Mouse (Mus musculus) brain, embryonic 14.5 days (tissue): ENCODE measurements around the gene Nmral1.

Experiments used
- CTCF ChIP-seq: fragments of 200-500 bp; IDR thresholded peaks from 2 replicates; pipeline ENCODE4 v1.5.1; 2012; ENCODE audit warnings: inconsistent platforms, mild to moderate bottlenecking, moderate library complexity, borderline replicate concordance; ENCODE audit not compliant: insufficient read depth, insufficient read length; ENCODE audit errors: extremely low read depth
- POLR2A ChIP-seq: fragments of 200-500 bp; IDR thresholded peaks from 2 replicates; pipeline ENCODE4 v1.6.1; 2012; ENCODE audit warnings: mild to moderate bottlenecking, inconsistent platforms, borderline replicate concordance; ENCODE audit not compliant: poor library complexity, insufficient read depth, insufficient read length, severe bottlenecking; ENCODE audit errors: extremely low read depth

DNA sequence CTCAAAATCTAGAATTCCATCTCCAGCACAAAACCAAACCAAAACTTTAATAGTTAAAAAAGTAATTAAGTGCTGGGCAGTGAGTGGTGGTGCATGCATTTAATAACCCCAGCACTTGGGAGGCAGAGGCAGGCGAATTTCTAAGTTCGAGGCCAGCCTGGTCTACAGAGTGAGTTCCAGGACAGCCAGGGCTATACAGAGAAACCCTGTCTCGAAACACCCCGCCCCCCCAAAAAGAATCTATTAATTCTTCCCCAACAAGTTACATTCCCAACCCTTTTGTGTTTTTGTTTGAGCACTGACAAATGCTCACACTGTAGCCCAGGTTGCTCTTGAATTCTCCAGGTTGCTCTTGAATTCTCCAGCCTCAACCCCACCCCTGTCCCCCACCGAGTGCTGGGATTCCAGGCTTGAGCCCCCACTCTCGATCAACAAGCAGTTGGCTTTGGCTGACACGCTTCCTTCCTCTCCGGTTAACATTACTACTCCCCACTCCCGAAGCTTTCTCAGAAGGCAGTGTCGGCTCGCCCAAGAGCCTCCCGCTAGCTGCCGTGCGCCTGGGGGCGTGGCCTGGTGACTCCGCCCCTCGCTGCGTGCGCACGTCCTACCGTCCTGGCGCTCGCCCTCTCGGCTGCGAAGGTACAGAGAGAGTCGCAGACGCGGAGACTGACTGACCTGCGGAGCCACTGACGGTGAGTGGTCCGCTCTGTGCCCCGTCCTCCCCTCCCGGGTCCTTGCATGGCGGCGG, 6.8 kb upstream of the Nmral1 start, which contains the start of gene Hmox2:
- TF ChIP-seq CTCF (no peak), POLR2A (peak; percentile 46; the same call in 1 of the 2 replicates)
